Mouse (Mus musculus): Measurements from ENCODE around the gene Olfr622.

Gene Olfr622

GRCm38 (mm10) chr7:103642602-103643001 lies at the start of gene Olfr622:
Gene Olfr622, minus strand, starts transcription at chr7:103642702.
- no peak for DNase-seq (ENCODE audit: low read depth, low spot score)

- no peak for DNase-seq (ENCODE audit: low read depth, low spot score)
Observed at GRCm38 (mm10) chr7:103682420-103682819, 39.9 kb upstream of the Olfr622 start, which contains the start of gene Olfr625-ps1. Gene Olfr625-ps1, plus strand, starts transcription at chr7:103682720.

- no peak for DNase-seq (ENCODE audit: low read depth, low spot score)
Observed at GRCm38 (mm10) chr7:103671091-103671490, 28.6 kb upstream of the Olfr622 start, which contains the start of gene Olfr624. Gene Olfr624, minus strand, starts transcription at chr7:103671191.

GRCm38 (mm10) chr7:103663598-103663997 lies 21.1 kb upstream of the Olfr622 start, which contains the start of gene Olfr623:
Gene Olfr623, minus strand, starts transcription at chr7:103663698.
- no peak for DNase-seq (ENCODE audit: low read depth, low spot score)

GRCm38 (mm10) chr7:103644070-103644469 lies 1.6 kb upstream of the Olfr622 start:
- DNase-seq (ENCODE audit: low read depth, low spot score) = no peak

- no peak for DNase-seq (ENCODE audit: low read depth, low spot score)
Observed at GRCm38 (mm10) chr7:103636795-103637194, 5.7 kb downstream of the Olfr622 start.

GRCm38 (mm10) chr7:103612434-103612833 lies 30.1 kb downstream of the Olfr622 start, which contains the start of gene Olfr620:
Gene Olfr620, minus strand, starts transcription at chr7:103612534.
- DNase-seq (ENCODE audit: low read depth, low spot score) = no peak

GRCm38 (mm10) chr7:103607425-103607824 lies 35.1 kb downstream of the Olfr622 start:
- DNase-seq (ENCODE audit: low read depth, low spot score) = no peak

- DNase-seq (ENCODE audit: low read depth, low spot score) = no peak
Observed at GRCm38 (mm10) chr7:103600275-103600674, 42.2 kb downstream of the Olfr622 start, which contains the start of gene Olfr619. Gene Olfr619, plus strand, starts transcription at chr7:103600575.

- no peak for DNase-seq (ENCODE audit: low read depth, low spot score)
Observed at GRCm38 (mm10) chr7:103589803-103590202, 52.7 kb downstream of the Olfr622 start, which contains the start of gene Olfr618. Gene Olfr618, plus strand, starts transcription at chr7:103590103.
